Mouse (Mus musculus): ENCODE measurements at regions not wholly inside any gene's neighbourhood (a gene's known extent, or its start where the extent isn't known, plus 50 kb on each side); places are given as distances from the start of the nearest gene placed in this dataset.

DNA sequence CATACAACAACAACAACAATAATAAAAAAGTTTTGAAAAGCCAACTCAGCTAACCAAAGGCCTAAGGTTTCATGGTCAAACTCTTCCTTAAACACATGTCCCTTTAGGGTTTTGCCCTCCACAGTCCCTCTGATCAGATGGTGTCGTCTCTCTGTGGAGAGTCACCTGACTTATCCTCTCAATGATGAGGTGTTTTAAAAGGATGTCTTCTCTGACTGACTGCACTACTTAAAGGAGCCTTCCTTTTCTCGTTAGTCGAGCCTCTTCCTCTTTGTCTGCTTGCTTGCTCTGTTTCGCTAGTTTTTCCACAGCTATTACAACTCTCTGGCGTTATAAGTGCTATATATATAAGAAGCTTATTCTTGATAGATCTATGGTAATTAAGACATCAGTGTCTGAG, 51.9 kb upstream of the Rap1b start:
- TF ChIP-seq CTCF (IDR thresholded peaks at IDR 0.05; ENCODE audit: extremely low read depth, insufficient read depth, low read length) (no peak), POLR2A (IDR thresholded peaks at IDR 0.05; ENCODE audit: extremely low read depth, insufficient read depth, low read length) (no peak)
